Mouse (Mus musculus) intestine, embryonic 14.5 days (tissue): ENCODE data around the gene Mfsd6l. TPM values are rescaled to one million over a fixed set of nuclear protein-coding genes. Genes with fewer than 3 reads are reported as not detected.

Experiments used
- ATAC-seq: fragments of 200-750 bp; cut with Nextera tagmentation; replicated peaks from 2 replicates; pipeline ENCODE4 v1.8.0; 2017; ENCODE audit warnings: low read depth, moderate number of reproducible peaks, moderate TSS enrichment, moderate library complexity; ENCODE audit not compliant: low FRiP score, low TSS enrichment
- DNase-seq: peaks from one replicate; pipeline ENCODE4 v3.0.0-alpha.2; 2018; ENCODE audit warnings: low spot score
- H3K27ac ChIP-seq: fragments of 300-500 bp; sonication (generic); 2 replicates; pipeline ENCODE4 v1.5.1; 2014; ENCODE audit warnings: low read depth, mild to moderate bottlenecking, control low read depth
- H3K27me3 ChIP-seq: fragments of 300-500 bp; sonication (generic); replicated peaks from 2 replicates; pipeline ENCODE4 v1.6.1; 2014; ENCODE audit warnings: low read length, control low read depth; ENCODE audit not compliant: control insufficient read depth, insufficient read depth
- H3K36me3 ChIP-seq: fragments of 300-500 bp; sonication (generic); 2 replicates; pipeline ENCODE4 v1.6.1; 2014; ENCODE audit warnings: low read length, control low read depth; ENCODE audit not compliant: control insufficient read depth, insufficient read depth
- H3K4me1 ChIP-seq: fragments of 300-500 bp; sonication (generic); replicated peaks from 2 replicates; pipeline ENCODE4 v1.6.1; 2014; ENCODE audit warnings: low read length, control low read depth, mixed read lengths; ENCODE audit not compliant: control insufficient read depth, insufficient read depth
- H3K4me2 ChIP-seq: fragments of 300-500 bp; sonication (generic); 2 replicates; pipeline ENCODE4 v1.6.1; 2014; ENCODE audit warnings: low read length
- H3K4me3 ChIP-seq: fragments of 300-500 bp; sonication (generic); 2 replicates; pipeline ENCODE4 v1.5.1; 2014; ENCODE audit warnings: low read depth, low read length, control low read depth, mixed read lengths
- H3K9ac ChIP-seq: fragments of 300-500 bp; sonication (generic); 2 replicates; pipeline ENCODE4 v1.6.1; 2014; ENCODE audit warnings: mild to moderate bottlenecking, low read length
- H3K9me3 ChIP-seq: fragments of 300-500 bp; sonication (generic); 2 replicates; pipeline ENCODE4 v1.6.1; 2016; ENCODE audit warnings: low read length, control low read depth; ENCODE audit not compliant: control insufficient read depth
- WGBS: fragments of 180-500 bp; shearing (Covaris S2); extraction: QIAGEN DNeasy Blood & Tissue Kit; methylation state at CpG from one replicate; pipeline ENCODE4 v1.1.7; 2014; 5-methylcytosine and 5-hydroxymethylcytosine counted together
- polyA plus RNA-seq: library from polyadenylated mRNA; unstranded; fragments of >200 nt; fragmentation: Nextera tagmentation; extraction: Ambion mirVana; gene quantifications from 2 replicates; pipeline ENCODE4 v1.2.1, GENCODE M21; 2014

The Mfsd6l gene
- polyA plus RNA-seq, 1 experiment from 2014 or later, result 2.2 TPM

- Histone ChIP-seq H3K36me3 (no peaks in the 10 kb centered on the region), H3K27ac (no peak overlapping the region), H3K9me3 (no peaks in the 10 kb centered on the region), H3K4me2 (no peak overlapping the region), H3K4me1 (no peaks in the 10 kb centered on the region), H3K4me3 (no peak overlapping the region), H3K9ac (no peak overlapping the region), H3K27me3 (no peaks in the 10 kb centered on the region)
- DNase-seq (no peak), ATAC-seq (no peak)
- WGBS, result 67% methylated on average over 4 of the region's 4 CpGs
These were observed 29.5 kb upstream of the Mfsd6l start for GRCm38 (mm10) chr11:68526441-68526840.

GRCm38 (mm10) chr11:68531066-68531806, 24.8 kb upstream of the Mfsd6l start:
- Histone ChIP-seq H3K4me3 (no peak overlapping the region), H3K27ac (no peak overlapping the region), H3K4me1 (no peaks in the 10 kb centered on the region), H3K9me3 (no peaks in the 10 kb centered on the region), H3K36me3 (no peaks in the 10 kb centered on the region), H3K27me3 (no peaks in the 10 kb centered on the region), H3K4me2 (no peak overlapping the region), H3K9ac (no peak overlapping the region)
- WGBS, result 21% methylated on average over 16 of the region's 16 CpGs
- DNase-seq (no peak), ATAC-seq (0 out of 2 replicates have a peak, but pooled peaks have one; percentile 27)

- Histone ChIP-seq H3K4me3 (no peak overlapping the region), H3K4me1 (no peaks in the 10 kb centered on the region), H3K9me3 (no peaks in the 10 kb centered on the region), H3K9ac (no peak overlapping the region), H3K27me3 (no peaks in the 10 kb centered on the region), H3K4me2 (no peak overlapping the region), H3K36me3 (no peaks in the 10 kb centered on the region), H3K27ac (no peak overlapping the region)
- ATAC-seq (no peak), DNase-seq (no peak)
- 65% methylated on average over 11 of the region's 11 CpGs for WGBS
These were observed 23.9 kb upstream of the Mfsd6l start for GRCm38 (mm10) chr11:68531941-68532535.

GRCm38 (mm10) chr11:68532773-68533172, 23.2 kb upstream of the Mfsd6l start:
- H3K9ac ChIP-seq, result no peak overlapping the region
- ATAC-seq (no peak), DNase-seq (no peak)
- H3K27me3 ChIP-seq, result no peaks in the 10 kb centered on the region
- H3K36me3 ChIP-seq, result no peaks in the 10 kb centered on the region
- no peaks in the 10 kb centered on the region for H3K9me3 ChIP-seq
- WGBS, result 75% methylated on average over 5 of the region's 5 CpGs
- no peak overlapping the region for H3K27ac ChIP-seq
- no peak overlapping the region for H3K4me3 ChIP-seq
- no peak overlapping the region for H3K4me2 ChIP-seq
- H3K4me1 ChIP-seq, result no peaks in the 10 kb centered on the region

- no peaks in the 10 kb centered on the region for H3K4me1 ChIP-seq
- DNase-seq (no peak), ATAC-seq (no peak)
- H3K27ac ChIP-seq, result no peak overlapping the region
- no peak overlapping the region for H3K4me2 ChIP-seq
- WGBS, result 86% methylated on average over 6 of the region's 6 CpGs
- H3K36me3 ChIP-seq, result no peaks in the 10 kb centered on the region
- H3K4me3 ChIP-seq, result no peak overlapping the region
- no peak overlapping the region for H3K9ac ChIP-seq
- H3K27me3 ChIP-seq, result no peaks in the 10 kb centered on the region
- no peaks in the 10 kb centered on the region for H3K9me3 ChIP-seq
These were observed 22.0 kb upstream of the Mfsd6l start for GRCm38 (mm10) chr11:68533971-68534475.

GRCm38 (mm10) chr11:68536026-68536425, 20.0 kb upstream of the Mfsd6l start:
- Histone ChIP-seq H3K4me2 (no peak overlapping the region), H3K4me1 (no peaks in the 10 kb centered on the region), H3K4me3 (no peak overlapping the region), H3K9ac (no peak overlapping the region), H3K27me3 (no peaks in the 10 kb centered on the region), H3K9me3 (no peaks in the 10 kb centered on the region), H3K36me3 (no peaks in the 10 kb centered on the region), H3K27ac (no peak overlapping the region)
- DNase-seq, result no peak
- 64% methylated on average over 4 of the region's 4 CpGs for WGBS
- ATAC-seq, result no peak

- DNase-seq (no peak), ATAC-seq (no peak)
- no peaks in the 10 kb centered on the region for H3K36me3 ChIP-seq
- H3K4me1 ChIP-seq, result no peaks in the 10 kb centered on the region
- no peak overlapping the region for H3K4me2 ChIP-seq
- no peak overlapping the region for H3K9ac ChIP-seq
- no peak overlapping the region for H3K4me3 ChIP-seq
- H3K27me3 ChIP-seq, result no peaks in the 10 kb centered on the region
- WGBS, result 37% methylated on average over 4 of the region's 4 CpGs
- no peaks in the 10 kb centered on the region for H3K9me3 ChIP-seq
- no peak overlapping the region for H3K27ac ChIP-seq
These were observed 19.5 kb upstream of the Mfsd6l start for GRCm38 (mm10) chr11:68536465-68536864.

GRCm38 (mm10) chr11:68539621-68540020, 16.4 kb upstream of the Mfsd6l start:
- 49% methylated on average over 5 of the region's 5 CpGs for WGBS
- no peak overlapping the region for H3K4me2 ChIP-seq
- H3K36me3 ChIP-seq, result no peaks in the 10 kb centered on the region
- H3K9ac ChIP-seq, result no peak overlapping the region
- no peak overlapping the region for H3K27ac ChIP-seq
- no peaks in the 10 kb centered on the region for H3K9me3 ChIP-seq
- no peak overlapping the region for H3K4me3 ChIP-seq
- H3K27me3 ChIP-seq, result no peaks in the 10 kb centered on the region
- no peaks in the 10 kb centered on the region for H3K4me1 ChIP-seq
- ATAC-seq, result no peak
- DNase-seq, result no peak

- Histone ChIP-seq H3K4me1 (no peaks in the 10 kb centered on the region), H3K9me3 (no peaks in the 10 kb centered on the region), H3K9ac (no peak overlapping the region), H3K27ac (no peak overlapping the region), H3K4me3 (no peak overlapping the region), H3K27me3 (no peaks in the 10 kb centered on the region), H3K36me3 (no peaks in the 10 kb centered on the region), H3K4me2 (no peak overlapping the region)
- no peak for DNase-seq
- no peak for ATAC-seq
- 7% methylated on average over 8 of the region's 8 CpGs for WGBS
These were observed 11.4 kb upstream of the Mfsd6l start for GRCm38 (mm10) chr11:68544554-68544953.
